Mouse (Mus musculus) kidney, adult 9 months (tissue): Measurements from ENCODE around the gene Gm9887.
"Not testable (repeated sequence)": the region's sequence is repeated elsewhere in the genome, so short reads cannot be mapped to it uniquely, and the experiment has no call there.

Experiments
- DNase-seq: peaks from one replicate; pipeline ENCODE4 v3.0.0; 2022

The Gm9887 gene

GRCm38 (mm10) chr12:69385542-69386280 lies 13.5 kb upstream of the Gm9887 start:
- DNase-seq, result no peak

GRCm38 (mm10) chr12:69384606-69385005 lies 12.3 kb upstream of the Gm9887 start:
- DNase-seq, result no peak

GRCm38 (mm10) chr12:69382880-69383279 lies 10.6 kb upstream of the Gm9887 start:
- DNase-seq, result no peak

- DNase-seq, result no peak
Measured at GRCm38 (mm10) chr12:69378558-69379454, 6.5 kb upstream of the Gm9887 start.

GRCm38 (mm10) chr12:69377636-69378035 lies 5.4 kb upstream of the Gm9887 start:
- DNase-seq, result not testable (repeated sequence)

DNA sequence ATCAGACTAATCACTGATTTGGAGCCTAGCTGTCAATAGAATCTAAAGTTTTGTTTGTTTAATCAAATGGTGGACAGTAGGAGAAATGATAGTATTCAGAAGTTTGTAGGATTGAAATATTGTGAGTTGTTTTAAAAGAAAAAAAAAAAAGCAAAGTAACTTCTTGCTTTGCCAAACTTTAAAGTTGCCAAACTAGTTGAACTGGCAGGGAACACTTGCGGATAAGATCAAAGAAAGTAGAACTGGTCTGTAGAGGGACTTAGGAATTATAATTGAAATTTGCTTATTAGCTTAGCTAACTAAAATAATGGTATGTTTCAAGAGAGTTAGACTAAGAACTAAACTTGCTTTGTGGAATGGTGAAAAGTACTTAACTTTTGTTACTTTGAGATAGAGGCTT lies 4.9 kb upstream of the Gm9887 start:
- DNase-seq, result no peak

DNA sequence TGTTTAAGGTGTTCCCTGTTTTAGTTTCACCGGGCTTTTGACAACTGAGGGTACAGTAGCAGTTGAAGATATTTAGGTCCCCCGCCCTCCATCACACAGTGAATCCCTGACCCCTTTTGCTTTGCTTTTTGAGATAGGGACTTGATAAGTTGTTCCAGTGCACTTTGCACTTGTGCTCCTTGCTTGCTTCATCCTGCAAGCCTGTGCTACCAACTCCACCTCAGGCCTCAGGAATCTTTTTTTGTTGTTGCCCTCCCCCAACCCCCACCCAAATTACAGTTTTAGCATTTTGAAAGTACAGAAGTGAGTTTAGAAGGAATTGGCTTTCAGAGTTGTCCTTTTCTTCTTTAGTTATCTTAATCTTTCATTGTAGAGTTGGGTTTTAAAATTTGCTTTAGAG lies 3.9 kb upstream of the Gm9887 start:
- DNase-seq, result no peak

DNA sequence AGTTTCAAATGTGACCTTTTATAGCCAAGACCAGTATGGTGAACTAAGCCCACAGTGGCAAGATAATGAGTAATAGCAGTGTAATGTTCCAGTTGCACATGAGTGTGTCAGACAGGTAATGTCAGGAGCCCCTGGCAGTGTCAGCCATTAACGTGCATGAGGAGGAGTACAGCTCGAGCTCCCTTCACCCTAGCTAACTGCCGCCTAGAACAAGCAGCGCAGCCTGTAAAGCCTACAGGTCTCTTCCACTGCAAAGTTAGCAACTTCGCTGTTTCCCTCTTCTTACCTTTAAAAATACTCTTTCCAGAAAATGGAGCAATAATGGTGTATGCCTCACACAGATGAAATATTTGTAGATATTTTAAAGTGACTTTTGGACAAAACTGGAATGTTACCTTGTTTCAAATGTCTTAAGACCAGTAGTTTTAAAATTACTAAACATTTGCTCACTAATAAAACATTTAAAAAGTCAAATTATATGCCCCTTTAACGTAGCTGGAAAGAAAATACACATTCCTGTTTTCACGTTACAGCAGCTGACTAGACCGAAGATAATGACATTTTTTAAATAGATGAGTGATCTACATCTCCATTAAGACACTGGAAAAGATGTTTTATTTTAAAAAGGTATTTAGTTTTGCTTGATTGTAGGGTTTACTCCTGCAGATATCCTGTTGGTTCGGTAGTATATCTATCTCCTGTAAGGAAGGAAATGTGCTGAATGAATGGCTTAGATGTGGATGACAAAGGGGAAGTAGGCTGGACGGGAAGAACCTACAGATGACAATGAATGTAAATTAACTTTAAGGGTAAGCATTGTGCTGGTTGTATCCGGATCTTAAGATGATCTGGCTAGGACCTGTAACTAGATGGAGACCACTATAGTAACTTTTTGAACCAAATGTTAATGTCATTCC lies 1.9 kb upstream of the Gm9887 start:
- DNase-seq, result no peak

DNA sequence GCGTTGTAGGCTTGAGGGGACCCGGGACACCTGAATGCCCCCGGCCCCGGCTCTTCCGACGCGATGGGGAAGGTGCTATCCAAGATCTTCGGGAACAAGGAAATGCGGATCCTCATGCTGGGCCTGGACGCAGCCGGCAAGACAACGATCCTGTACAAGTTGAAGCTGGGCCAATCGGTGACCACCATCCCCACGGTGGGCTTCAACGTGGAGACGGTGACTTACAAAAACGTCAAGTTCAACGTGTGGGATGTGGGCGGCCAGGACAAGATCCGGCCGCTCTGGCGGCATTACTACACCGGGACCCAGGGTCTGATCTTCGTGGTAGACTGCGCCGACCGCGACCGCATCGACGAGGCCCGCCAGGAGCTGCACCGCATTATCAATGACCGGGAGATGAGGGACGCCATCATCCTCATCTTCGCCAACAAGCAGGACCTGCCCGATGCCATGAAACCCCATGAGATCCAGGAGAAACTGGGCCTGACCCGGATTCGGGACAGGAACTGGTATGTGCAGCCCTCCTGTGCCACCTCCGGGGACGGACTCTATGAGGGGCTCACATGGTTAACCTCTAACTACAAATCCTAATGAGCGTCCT lies 573 bp upstream of the Gm9887 start:
- DNase-seq, result no peak

GRCm38 (mm10) chr12:69371421-69371853 lies 821 bp downstream of the Gm9887 start:
- no peak for DNase-seq

DNA sequence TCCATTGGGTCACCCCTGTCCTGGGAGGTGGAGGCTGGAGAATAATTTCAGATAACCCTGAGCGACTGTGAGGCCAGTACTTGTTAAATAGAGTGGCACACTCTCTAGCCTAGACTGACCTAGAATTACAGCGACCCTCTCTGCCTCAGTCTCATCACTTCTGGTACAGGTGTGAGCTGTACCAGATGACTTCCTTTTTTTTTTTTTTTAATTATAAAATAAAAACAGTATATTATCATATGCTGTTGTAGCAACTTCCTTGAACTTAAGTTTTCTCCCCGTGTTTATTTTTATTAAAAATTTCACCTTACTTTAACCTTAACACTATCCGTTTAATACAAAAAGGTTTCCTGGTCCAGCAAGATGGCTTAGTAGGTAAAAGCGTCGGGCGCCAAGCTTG lies 1.3 kb downstream of the Gm9887 start:
- no peak for DNase-seq

GRCm38 (mm10) chr12:69367557-69367956 lies 4.7 kb downstream of the Gm9887 start:
- DNase-seq, result peak; percentile 88

GRCm38 (mm10) chr12:69366424-69366823 lies 5.8 kb downstream of the Gm9887 start:
- DNase-seq, result no peak

DNA sequence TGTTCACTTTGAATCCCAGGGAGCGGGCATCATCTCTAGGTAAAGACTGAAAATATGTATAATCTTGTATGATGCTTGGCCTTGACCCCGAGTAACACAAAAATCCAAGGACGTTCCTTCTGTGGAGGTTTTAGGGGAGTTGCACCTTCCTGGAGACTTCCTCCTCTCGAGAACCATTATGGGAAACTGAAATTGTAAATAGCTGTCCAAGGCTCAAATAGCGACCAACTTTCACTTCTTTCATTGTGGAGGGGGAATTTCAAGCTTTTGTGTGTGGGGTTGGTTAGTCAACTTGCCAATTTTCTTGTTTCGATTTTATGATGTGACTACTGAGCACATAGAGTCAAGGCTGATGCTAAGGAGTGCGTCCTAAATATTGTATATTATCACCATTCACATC lies 6.5 kb downstream of the Gm9887 start:
- no peak for DNase-seq

- DNase-seq, result peak; percentile 83
Measured at GRCm38 (mm10) chr12:69363899-69364762, 8.1 kb downstream of the Gm9887 start.

GRCm38 (mm10) chr12:69363110-69363509 lies 9.1 kb downstream of the Gm9887 start:
- DNase-seq, result not testable (repeated sequence)

DNA sequence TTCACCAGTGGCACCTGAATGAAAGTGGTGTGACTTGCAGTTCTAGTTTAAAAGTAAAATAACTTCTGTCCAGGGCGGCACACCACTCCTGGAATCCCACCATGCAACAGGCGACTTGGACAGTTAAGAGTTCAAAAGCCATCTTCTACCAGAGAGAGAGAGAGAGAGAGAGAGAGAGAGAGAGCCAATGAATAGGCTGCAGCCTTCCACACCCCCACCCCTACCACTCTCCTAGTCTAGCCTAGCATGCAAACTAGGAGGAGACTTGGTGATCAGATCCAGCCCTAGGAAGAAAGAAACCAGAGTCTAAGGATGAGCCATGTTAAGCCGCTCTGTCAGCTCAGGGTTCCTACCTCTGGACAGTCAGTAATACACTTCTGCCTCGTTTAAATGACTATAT lies 9.9 kb downstream of the Gm9887 start:
- no peak for DNase-seq

DNA sequence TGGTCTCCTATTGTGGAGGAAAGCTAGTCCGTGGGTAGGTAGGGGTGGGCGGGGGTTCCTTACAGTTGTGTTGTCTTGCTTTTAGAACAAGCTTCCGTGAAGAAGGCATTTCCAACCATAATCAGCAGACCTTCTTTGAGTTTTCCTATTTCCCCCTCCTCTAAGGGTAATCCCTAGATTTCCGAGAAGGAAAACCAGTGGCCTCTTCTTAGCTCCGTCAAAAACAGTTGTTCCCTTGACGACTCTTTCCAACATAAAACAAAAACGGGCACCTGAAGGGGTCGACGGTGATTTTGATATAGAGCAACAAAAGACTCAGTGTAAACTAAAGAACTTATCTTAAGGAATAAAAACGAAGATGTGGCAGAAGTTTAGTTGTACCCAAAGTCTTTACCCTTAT lies 10.3 kb downstream of the Gm9887 start:
- no peak for DNase-seq

DNA sequence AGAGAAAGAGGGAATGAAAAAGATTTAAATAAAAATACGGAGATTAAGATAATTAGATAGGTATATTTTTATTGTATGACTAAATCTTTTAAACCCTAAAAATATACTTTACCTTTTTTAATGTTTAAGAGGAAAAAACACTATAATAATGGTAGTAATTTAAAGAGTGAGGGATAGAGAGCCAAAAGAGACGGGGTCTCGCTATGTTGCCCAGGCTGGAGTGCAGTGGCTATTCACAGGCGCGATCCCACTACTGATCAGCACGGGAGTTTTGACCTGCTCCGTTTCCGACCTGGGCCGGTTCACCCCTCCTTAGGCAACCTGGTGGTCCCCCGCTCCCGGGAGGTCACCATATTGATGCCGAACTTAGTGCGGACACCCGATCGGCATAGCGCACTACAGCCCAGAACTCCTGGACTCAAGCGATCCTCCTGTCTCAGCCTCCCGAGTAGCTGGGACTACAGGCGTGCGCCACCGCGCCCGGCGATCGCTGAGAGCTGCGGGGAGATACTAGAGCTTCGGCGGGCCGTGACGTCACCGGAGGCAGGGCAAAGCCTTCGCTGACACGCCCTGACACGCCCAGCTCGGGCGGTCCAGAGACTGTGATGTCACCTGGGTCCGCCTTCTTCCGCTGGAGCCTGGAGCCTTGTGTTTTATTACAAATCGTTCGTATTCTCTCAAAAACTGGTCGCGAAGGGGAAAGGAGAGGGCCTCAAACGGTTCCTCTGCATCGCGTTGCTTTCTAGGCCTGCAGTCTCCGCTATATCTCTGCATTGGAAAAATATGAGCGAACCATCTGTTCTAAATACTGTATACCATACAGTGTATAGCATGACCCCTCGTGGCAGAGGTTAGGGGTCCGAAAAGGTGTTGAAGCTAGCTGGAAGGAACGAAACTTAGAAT lies 11.0 kb downstream of the Gm9887 start:
- peak; percentile 99 for DNase-seq

DNA sequence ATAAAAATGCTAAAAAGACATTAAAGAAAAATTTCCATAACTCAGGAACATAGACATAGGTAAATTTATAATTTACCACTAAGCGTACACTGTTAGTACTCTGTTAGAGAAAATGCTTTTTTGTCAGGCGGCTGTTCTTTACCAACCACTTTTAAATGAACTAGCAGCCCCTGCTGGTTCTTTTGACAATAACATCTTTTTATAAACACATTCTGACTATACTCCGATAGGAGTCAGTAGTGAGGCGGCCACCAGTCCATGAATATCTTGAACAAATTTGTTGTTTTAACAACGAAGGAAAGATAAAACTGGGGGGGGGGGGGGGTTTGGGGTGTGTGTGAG lies 11.6 kb downstream of the Gm9887 start:
- peak; percentile 96 for DNase-seq

GRCm38 (mm10) chr12:69357300-69357646 lies 15.0 kb downstream of the Gm9887 start:
- DNase-seq, result no peak
